Mouse (Mus musculus): ENCODE results near the gene H2-Ob. TPM values are rescaled to one million over a fixed set of nuclear protein-coding genes. Genes with fewer than 3 reads are reported as not detected.

H2-Ob gene
- polyA plus RNA-seq, 1 experiment from 2014 or later, result 0.54 TPM

GRCm38 (mm10) chr17:34261502-34261901, 22.8 kb downstream of the H2-Ob start:
- H3K27me3 ChIP-seq (ENCODE audit: control insufficient read depth, insufficient read depth, low read depth, low read length), result peaks cover 28% of the 10 kb centered on the region
- no peak for ATAC-seq (ENCODE audit: low read depth)

GRCm38 (mm10) chr17:34263068-34263467, 24.4 kb downstream of the H2-Ob start:
- H3K9me3 ChIP-seq (replicated peaks; ENCODE audit: control insufficient read depth, low read length), result no peaks in the 10 kb centered on the region
- peaks cover 28% of the 10 kb centered on the region for H3K27me3 ChIP-seq (ENCODE audit: control insufficient read depth, insufficient read depth, low read depth, low read length)
- ATAC-seq (ENCODE audit: low read depth), result peak; percentile 66
- H3K4me1 ChIP-seq (ENCODE audit: control insufficient read depth, low read depth, low read length), result peaks cover 3% of the 10 kb centered on the region
- no peak overlapping the region for H3K27ac ChIP-seq (ENCODE audit: low read length)
- peak overlapping the region; percentile 54 for H3K4me3 ChIP-seq (ENCODE audit: low read depth, low read length)
- WGBS (ENCODE audit: insufficient replicate concordance), result under 1% methylated on average over 8 of the region's 8 CpGs
- H3K36me3 ChIP-seq (ENCODE audit: control insufficient read depth, insufficient read depth), result no peaks in the 10 kb centered on the region
- no peak overlapping the region; the same call in 1 of the 2 replicates for H3K9ac ChIP-seq (ENCODE audit: low read depth, low read length)
- peak overlapping the region; percentile 63 for H3K4me2 ChIP-seq (ENCODE audit: low read depth, low read length)

More at GRCm38 (mm10) chr17:34261502-34261901, 22.8 kb downstream of the H2-Ob start:
- H3K4me3 ChIP-seq (ENCODE audit: low read depth, low read length), result no peak overlapping the region
- no peak overlapping the region for H3K4me2 ChIP-seq (ENCODE audit: low read depth, low read length)
- H3K4me1 ChIP-seq (ENCODE audit: control insufficient read depth, low read depth, low read length), result peaks cover 3% of the 10 kb centered on the region
- no peak overlapping the region for H3K9ac ChIP-seq (ENCODE audit: low read depth, low read length)
- H3K9me3 ChIP-seq (replicated peaks; ENCODE audit: control insufficient read depth, low read length), result no peaks in the 10 kb centered on the region
- 20% methylated on average over 4 of the region's 4 CpGs for WGBS (ENCODE audit: insufficient replicate concordance)
- no peak overlapping the region for H3K27ac ChIP-seq (ENCODE audit: low read length)
- no peaks in the 10 kb centered on the region for H3K36me3 ChIP-seq (ENCODE audit: control insufficient read depth, insufficient read depth)

GRCm38 (mm10) chr17:34263811-34264371, 25.2 kb downstream of the H2-Ob start:
- H3K36me3 ChIP-seq (ENCODE audit: control insufficient read depth, insufficient read depth), result no peaks in the 10 kb centered on the region
- WGBS (ENCODE audit: insufficient replicate concordance), result 4% methylated on average over 14 of the region's 14 CpGs
- no peaks in the 10 kb centered on the region for H3K9me3 ChIP-seq (replicated peaks; ENCODE audit: control insufficient read depth, low read length)
- ATAC-seq (ENCODE audit: low read depth), result no peak
- H3K9ac ChIP-seq (ENCODE audit: low read depth, low read length), result no peak overlapping the region
- no peak overlapping the region for H3K27ac ChIP-seq (ENCODE audit: low read length)
- peak overlapping the region; percentile 54 for H3K4me3 ChIP-seq (ENCODE audit: low read depth, low read length)
- peaks cover 28% of the 10 kb centered on the region for H3K27me3 ChIP-seq (ENCODE audit: control insufficient read depth, insufficient read depth, low read depth, low read length)
- H3K4me1 ChIP-seq (ENCODE audit: control insufficient read depth, low read depth, low read length), result peaks cover 3% of the 10 kb centered on the region
- peak overlapping the region; percentile 63 for H3K4me2 ChIP-seq (ENCODE audit: low read depth, low read length)

GRCm38 (mm10) chr17:34264452-34265351, 26.0 kb downstream of the H2-Ob start:
- whole genome bisulfite sequencing (ENCODE audit: insufficient replicate concordance), result under 1% methylated on average over 91 of the region's 93 CpGs
- Histone ChIP-seq H3K4me1 (ENCODE audit: control insufficient read depth, low read depth, low read length) (peaks cover 3% of the 10 kb centered on the region), H3K27ac (ENCODE audit: low read length) (no peak overlapping the region), H3K36me3 (ENCODE audit: control insufficient read depth, insufficient read depth) (no peaks in the 10 kb centered on the region), H3K9ac (ENCODE audit: low read depth, low read length) (peak overlapping the region; percentile 43; the same call in 1 of the 2 replicates), H3K9me3 (replicated peaks; ENCODE audit: control insufficient read depth, low read length) (no peaks in the 10 kb centered on the region), H3K4me2 (ENCODE audit: low read depth, low read length) (peak overlapping the region; percentile 63), H3K27me3 (ENCODE audit: control insufficient read depth, insufficient read depth, low read depth, low read length) (peaks cover 28% of the 10 kb centered on the region), H3K4me3 (ENCODE audit: low read depth, low read length) (peak overlapping the region; percentile 54)
- peak; percentile 59 for ATAC-seq (ENCODE audit: low read depth)

- H3K9ac ChIP-seq (ENCODE audit: low read depth, low read length), result no peak overlapping the region
- H3K4me2 ChIP-seq (ENCODE audit: low read depth, low read length), result no peak overlapping the region
- WGBS (ENCODE audit: insufficient replicate concordance), result 48% methylated on average over 2 of the region's 2 CpGs
- peaks cover 3% of the 10 kb centered on the region for H3K4me1 ChIP-seq (ENCODE audit: control insufficient read depth, low read depth, low read length)
- H3K9me3 ChIP-seq (replicated peaks; ENCODE audit: control insufficient read depth, low read length), result no peaks in the 10 kb centered on the region
- no peak for ATAC-seq (ENCODE audit: low read depth)
- peaks cover 23% of the 10 kb centered on the region for H3K27me3 ChIP-seq (ENCODE audit: control insufficient read depth, insufficient read depth, low read depth, low read length)
- no peak overlapping the region for H3K4me3 ChIP-seq (ENCODE audit: low read depth, low read length)
- H3K27ac ChIP-seq (ENCODE audit: low read length), result no peak overlapping the region
- H3K36me3 ChIP-seq (ENCODE audit: control insufficient read depth, insufficient read depth), result no peaks in the 10 kb centered on the region
Observed at GRCm38 (mm10) chr17:34268262-34268661, 29.6 kb downstream of the H2-Ob start.

- Histone ChIP-seq H3K4me1 (ENCODE audit: control insufficient read depth, low read depth, low read length) (peaks cover 3% of the 10 kb centered on the region), H3K9me3 (replicated peaks; ENCODE audit: control insufficient read depth, low read length) (no peaks in the 10 kb centered on the region), H3K27me3 (ENCODE audit: control insufficient read depth, insufficient read depth, low read depth, low read length) (peaks cover 18% of the 10 kb centered on the region), H3K4me3 (ENCODE audit: low read depth, low read length) (no peak overlapping the region), H3K27ac (ENCODE audit: low read length) (no peak overlapping the region), H3K4me2 (ENCODE audit: low read depth, low read length) (no peak overlapping the region), H3K9ac (ENCODE audit: low read depth, low read length) (no peak overlapping the region), H3K36me3 (ENCODE audit: control insufficient read depth, insufficient read depth) (no peaks in the 10 kb centered on the region)
- 67% methylated on average over 2 of the region's 2 CpGs for WGBS (ENCODE audit: insufficient replicate concordance)
- ATAC-seq (ENCODE audit: low read depth), result no peak
Observed at GRCm38 (mm10) chr17:34268748-34269147, 30.0 kb downstream of the H2-Ob start.

GRCm38 (mm10) chr17:34269817-34270216, 31.1 kb downstream of the H2-Ob start:
- Histone ChIP-seq H3K27me3 (ENCODE audit: control insufficient read depth, insufficient read depth, low read depth, low read length) (peaks cover 8% of the 10 kb centered on the region), H3K4me1 (ENCODE audit: control insufficient read depth, low read depth, low read length) (peaks cover 3% of the 10 kb centered on the region; the same call in 1 of the 2 replicates), H3K9ac (ENCODE audit: low read depth, low read length) (no peak overlapping the region), H3K4me2 (ENCODE audit: low read depth, low read length) (no peak overlapping the region), H3K36me3 (ENCODE audit: control insufficient read depth, insufficient read depth) (no peaks in the 10 kb centered on the region), H3K27ac (ENCODE audit: low read length) (no peak overlapping the region), H3K4me3 (ENCODE audit: low read depth, low read length) (no peak overlapping the region), H3K9me3 (replicated peaks; ENCODE audit: control insufficient read depth, low read length) (no peaks in the 10 kb centered on the region)
- no peak for ATAC-seq (ENCODE audit: low read depth)
- WGBS (ENCODE audit: insufficient replicate concordance), result 56% methylated on average over 4 of the region's 4 CpGs

- Histone ChIP-seq H3K36me3 (ENCODE audit: control insufficient read depth, insufficient read depth) (no peaks in the 10 kb centered on the region), H3K4me3 (ENCODE audit: low read depth, low read length) (no peak overlapping the region), H3K27me3 (ENCODE audit: control insufficient read depth, insufficient read depth, low read depth, low read length) (peaks cover 4% of the 10 kb centered on the region), H3K9ac (ENCODE audit: low read depth, low read length) (no peak overlapping the region), H3K4me1 (ENCODE audit: control insufficient read depth, low read depth, low read length) (no peaks in the 10 kb centered on the region), H3K4me2 (ENCODE audit: low read depth, low read length) (no peak overlapping the region), H3K27ac (ENCODE audit: low read length) (no peak overlapping the region), H3K9me3 (replicated peaks; ENCODE audit: control insufficient read depth, low read length) (no peaks in the 10 kb centered on the region)
- 77% methylated on average over 2 of the region's 2 CpGs for WGBS (ENCODE audit: insufficient replicate concordance)
- ATAC-seq (ENCODE audit: low read depth), result no peak
Observed at GRCm38 (mm10) chr17:34270230-34270629, 31.5 kb downstream of the H2-Ob start.

- H3K9me3 ChIP-seq (replicated peaks; ENCODE audit: control insufficient read depth, low read length), result no peaks in the 10 kb centered on the region
- no peak overlapping the region for H3K4me3 ChIP-seq (ENCODE audit: low read depth, low read length)
- H3K36me3 ChIP-seq (ENCODE audit: control insufficient read depth, insufficient read depth), result no peaks in the 10 kb centered on the region
- 56% methylated on average over 2 of the region's 2 CpGs for WGBS (ENCODE audit: insufficient replicate concordance)
- H3K4me2 ChIP-seq (ENCODE audit: low read depth, low read length), result no peak overlapping the region
- H3K27ac ChIP-seq (ENCODE audit: low read length), result no peak overlapping the region
- no peaks in the 10 kb centered on the region for H3K27me3 ChIP-seq (ENCODE audit: control insufficient read depth, insufficient read depth, low read depth, low read length)
- ATAC-seq (ENCODE audit: low read depth), result no peak
- no peaks in the 10 kb centered on the region for H3K4me1 ChIP-seq (ENCODE audit: control insufficient read depth, low read depth, low read length)
- H3K9ac ChIP-seq (ENCODE audit: low read depth, low read length), result no peak overlapping the region
Observed at GRCm38 (mm10) chr17:34270940-34271339, 32.2 kb downstream of the H2-Ob start.
